Mouse (Mus musculus) MN1 (cell line): ENCODE measurements around the gene Me1.
"Not testable (repeated sequence)": the region's sequence is repeated elsewhere in the genome, so short reads cannot be mapped to it uniquely, and the experiment has no call there.

Source experiments
- DNase-seq: peaks from one replicate; pipeline ENCODE4 v3.0.0-alpha.2; 2016; ENCODE audit warnings: low spot score

Gene Me1

DNA sequence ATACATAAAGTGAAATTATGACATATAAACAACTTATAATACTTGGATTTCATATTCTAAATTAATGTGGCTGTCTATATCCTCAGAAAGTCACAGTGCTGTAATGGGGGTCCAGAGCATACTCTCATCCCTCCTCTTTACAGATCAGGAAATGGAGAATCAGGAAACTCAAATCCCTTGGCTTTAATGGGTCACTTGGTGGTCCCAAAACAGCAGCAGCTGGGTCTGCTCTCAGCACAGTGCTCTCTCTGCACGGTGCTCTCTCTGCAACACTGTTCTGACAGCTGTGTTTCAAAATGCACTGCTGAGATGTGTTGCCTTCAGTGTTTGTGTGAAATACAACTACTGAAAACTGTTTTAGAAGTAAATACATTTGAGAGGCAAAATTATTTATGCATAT is 43.6 kb downstream of the Me1 start:
- DNase-seq = no peak

DNA sequence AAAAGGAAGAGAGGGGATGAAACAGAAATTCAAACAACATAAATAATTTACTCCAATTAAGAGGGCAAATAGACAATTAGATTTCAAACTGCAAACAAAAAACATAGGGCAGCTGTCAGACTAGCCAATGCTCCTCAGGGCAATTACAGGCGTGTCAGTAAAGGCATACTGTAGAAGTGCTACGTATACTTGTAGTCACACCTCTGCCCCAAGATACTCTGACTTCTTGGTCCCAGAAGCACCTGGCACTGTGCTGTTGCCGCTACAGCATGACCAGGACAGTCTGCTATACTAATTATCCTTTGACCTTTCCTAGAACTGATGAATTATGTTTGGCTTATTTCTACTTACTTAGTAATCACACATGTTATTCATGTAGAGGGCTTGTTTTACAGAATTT is 44.5 kb downstream of the Me1 start:
- no peak for DNase-seq

GRCm38 (mm10) chr9:86650822-86651221 is 44.9 kb downstream of the Me1 start:
- no peak for DNase-seq

DNA sequence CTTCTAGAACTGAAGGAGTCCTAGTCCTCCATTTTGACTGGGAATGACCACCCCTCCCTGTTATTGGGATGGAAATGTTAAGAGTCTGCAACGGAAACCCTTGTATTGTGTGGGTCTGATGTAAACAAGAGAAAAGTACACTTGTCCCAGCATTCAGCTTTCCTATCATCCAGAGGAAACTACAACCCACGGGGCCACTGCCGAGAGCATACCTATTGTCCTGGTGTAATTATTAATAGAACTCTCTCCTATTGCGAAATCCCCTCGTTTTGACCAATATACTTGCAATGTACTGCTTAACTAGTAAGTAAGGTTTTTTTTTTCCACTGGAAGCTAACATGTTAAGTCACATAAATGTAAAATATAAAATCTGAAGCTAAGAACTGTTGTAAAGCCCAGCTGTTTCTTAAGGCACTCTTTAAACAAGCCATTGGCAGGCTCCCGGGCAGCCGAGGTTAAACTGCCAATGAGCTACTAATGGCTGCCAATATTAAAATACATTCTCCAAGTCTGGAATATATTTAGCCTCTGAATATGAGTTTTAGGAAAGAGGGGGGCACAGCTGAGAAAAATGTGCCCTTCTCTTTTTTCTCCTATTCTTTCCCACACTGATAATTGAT is 47.7 kb downstream of the Me1 start:
- DNase-seq = no peak

GRCm38 (mm10) chr9:86646807-86647206 is 48.9 kb downstream of the Me1 start:
- DNase-seq = no peak

GRCm38 (mm10) chr9:86643497-86643896 is 52.3 kb downstream of the Me1 start:
- no peak for DNase-seq

DNA sequence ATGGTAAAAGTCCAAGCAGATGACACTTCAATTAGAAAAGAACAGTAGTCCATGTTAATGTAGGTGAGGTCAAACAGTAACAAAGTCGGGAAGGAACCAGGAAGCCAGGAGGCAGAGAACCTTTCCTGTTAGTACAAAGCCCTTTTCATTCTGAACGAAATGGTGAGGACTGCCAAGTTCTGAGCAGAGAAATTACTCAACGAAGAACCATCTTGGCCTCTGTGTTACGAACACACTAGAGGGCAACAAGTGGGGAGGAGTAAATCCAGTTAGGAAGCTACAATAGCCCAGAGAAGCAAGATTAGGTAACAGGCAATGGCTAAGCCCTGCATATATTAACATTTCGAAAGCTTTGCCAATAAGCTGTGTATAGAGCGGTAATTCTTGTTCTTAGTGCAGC is 57.0 kb downstream of the Me1 start:
- DNase-seq = no peak

GRCm38 (mm10) chr9:86631153-86631552 is 64.6 kb downstream of the Me1 start:
- no peak for DNase-seq

DNA sequence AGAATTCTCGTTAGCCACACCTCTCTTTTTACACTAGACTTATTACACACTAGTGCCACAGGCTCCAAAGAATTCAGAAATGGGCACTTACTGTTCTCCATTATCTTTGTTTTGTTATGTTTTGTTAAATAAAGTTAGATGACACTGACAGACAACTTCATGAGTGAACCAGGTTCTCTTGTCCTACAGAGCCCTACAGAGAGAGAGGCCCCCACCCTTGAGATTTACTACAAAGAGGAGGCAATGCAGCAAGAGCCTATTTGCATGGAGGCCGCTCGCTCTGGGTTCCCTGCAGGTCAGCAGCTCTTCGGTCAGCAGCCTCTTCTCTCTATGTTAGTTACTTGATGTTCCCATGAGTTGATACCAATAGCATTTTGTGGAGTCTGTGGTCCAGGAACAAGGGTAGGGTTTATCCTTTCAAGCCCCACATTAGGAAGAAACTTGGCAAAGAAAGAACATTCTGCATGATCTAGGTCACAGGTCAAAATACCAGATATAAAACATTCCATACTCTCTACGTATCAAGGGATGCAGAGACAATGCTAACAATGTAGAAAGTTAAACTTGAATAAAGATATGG is 65.3 kb downstream of the Me1 start:
- no peak for DNase-seq

GRCm38 (mm10) chr9:86629379-86629778 is 66.4 kb downstream of the Me1 start:
- DNase-seq = no peak

DNA sequence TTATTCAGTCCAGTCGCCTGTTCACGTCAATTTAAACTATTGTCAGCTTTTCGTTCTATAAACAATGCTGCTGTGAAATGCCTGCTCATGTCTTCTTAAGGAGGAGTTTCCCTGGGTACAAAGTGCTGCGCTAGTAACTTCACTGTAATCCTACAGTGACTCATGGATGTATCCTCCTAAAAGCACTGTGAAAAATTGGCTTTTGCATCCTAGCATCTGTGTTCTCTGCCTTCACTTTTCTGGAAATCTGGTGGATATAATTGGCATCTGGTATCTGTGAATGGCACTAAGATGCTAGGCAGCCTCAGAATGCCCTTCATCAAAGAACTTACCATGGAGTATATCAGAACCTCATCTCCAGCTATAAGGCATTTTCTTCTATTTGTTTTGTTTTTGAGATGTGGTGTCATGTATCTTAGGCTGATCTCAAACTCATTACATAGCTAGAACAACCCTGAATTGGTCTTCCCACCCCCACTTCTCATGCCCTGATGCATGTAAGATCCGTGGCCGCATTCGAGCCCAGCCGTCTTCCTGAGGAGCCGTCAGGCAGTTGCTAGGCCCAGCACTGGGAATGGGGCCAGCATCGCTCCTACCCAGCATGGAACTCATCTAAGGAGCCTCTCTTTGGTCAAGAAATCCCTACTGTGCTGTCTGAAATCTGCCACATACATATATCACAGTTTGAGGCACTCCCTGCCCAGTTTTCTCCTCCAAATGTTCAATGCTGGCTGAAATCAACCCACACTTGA is 67.8 kb downstream of the Me1 start:
- peak; percentile 34 for DNase-seq

DNA sequence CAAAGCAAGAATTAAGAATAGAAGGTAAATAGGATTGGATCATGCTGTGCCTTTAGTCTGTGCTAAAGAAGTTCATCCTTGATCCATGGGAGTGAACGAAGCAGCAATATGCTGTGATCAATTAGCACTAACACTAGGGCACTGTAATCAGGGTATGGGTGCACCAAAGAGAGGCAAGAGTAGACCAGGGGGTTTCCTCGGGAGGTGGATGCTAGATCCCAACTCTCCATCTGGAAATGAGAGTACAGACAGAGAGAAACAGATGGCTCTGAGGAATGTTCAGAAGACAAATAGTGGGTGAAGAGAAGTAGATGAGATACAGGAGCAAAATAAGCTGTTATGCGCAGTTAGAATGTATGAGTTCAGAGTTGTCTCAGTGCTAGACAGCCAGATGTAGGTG is 68.8 kb downstream of the Me1 start:
- no peak for DNase-seq

DNA sequence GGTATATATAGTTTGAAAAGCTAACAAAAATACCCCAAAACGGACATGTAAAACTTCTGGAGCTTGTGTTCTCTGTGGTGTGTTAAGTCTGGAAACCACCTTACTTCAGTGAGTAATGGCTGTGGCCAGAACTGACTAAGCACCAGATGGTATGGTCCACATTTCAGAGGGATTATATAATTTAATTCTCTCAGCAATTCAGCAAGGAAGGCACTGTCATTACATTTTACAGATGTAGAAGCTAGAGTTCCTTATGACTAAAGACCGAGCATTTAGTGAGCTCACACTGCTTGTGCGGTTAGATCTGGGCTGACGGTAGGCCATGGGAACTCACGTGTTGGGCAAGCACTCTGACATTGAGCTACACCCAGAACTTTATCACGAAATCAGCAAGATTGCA is 71.0 kb downstream of the Me1 start:
- no peak for DNase-seq

GRCm38 (mm10) chr9:86624039-86624438 is 71.7 kb downstream of the Me1 start:
- DNase-seq = no peak

DNA sequence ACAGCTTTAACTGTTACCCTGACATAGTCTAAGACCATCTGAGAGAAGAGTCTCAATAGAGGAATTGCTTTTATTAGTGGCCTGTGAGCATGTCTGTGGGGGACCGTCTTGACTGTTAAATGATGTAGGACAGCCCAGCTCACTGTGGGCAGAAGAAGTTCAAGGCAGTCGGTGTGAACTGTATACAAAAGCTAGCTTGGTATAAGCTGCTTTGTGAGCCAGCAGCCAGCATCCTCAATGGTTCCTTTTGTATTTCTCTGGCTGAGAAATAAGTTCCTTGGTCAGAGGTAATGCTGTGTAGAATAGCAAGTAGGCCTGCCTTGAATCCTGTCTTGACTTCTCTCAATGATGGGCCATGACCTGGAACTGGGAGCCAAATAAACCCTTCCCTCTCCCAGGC is 73.7 kb downstream of the Me1 start:
- DNase-seq = no peak

GRCm38 (mm10) chr9:86619341-86620139 is 76.2 kb downstream of the Me1 start:
- DNase-seq = no peak

DNA sequence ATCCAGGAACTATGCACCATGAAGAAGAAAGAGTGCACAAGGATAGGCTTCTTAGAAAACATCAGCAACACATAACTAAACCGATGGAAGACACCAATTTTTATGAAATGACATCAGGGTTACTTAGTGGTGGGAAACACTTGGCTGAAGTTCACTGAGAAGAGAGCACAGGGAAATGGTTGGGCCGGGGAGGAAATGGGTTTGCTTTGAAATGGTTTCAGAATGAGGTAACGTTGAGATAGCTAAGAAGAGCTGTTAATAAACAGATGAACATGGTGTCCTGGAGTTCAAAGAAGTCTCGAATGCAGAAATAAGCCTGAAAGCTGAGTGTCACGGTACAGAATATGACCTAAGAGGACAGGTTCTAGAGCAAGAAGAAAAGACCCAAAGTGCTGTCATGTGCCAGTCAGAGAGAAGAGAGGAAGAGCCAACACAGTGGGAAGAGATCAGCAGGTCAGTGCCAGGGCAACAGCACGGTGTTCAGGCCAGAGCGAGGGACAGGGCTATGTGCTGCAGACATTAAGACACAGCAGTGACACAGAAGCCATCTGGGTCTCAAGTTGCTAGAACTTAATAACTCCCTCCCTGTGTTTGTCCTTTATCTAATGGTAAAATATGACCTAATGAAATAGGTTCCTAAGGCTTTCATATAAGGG is 77.8 kb downstream of the Me1 start:
- DNase-seq = no peak

DNA sequence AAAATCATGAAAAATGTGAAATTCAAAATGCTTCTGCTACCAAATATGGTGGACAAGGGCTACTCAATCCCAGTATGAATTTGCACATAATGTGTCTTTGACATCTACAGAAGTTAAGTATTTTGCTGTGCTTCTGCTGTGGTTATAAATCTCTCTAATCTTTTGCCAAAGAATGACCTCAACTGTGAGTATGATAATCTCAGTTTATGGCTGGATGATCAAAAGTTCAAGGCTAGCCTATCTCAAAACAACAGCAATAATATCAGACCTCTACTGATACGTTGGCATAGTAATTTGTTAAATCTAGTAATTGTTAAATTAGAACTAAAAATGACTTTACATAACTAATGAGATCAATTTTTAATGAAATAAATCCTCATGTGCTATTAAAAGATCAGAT is 80.0 kb downstream of the Me1 start:
- DNase-seq = no peak

DNA sequence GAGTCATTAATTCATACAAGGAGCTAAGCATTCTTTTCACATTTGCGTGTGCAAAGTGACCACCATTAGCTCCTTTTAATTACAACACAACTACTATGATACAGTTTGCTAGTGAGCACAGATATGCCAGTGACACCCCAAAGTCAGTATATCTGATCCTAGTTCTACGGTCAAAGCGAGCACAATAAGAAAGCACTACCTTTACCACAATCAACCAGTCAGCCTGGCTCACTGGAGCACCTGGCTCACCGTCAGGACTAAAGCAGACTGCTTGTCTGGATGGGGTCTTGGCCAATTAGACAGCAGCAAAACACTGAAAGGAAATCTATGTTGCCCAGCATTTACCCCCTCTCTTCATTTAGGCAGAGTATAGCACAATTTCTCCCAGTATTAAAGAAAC is 83.7 kb downstream of the Me1 start:
- DNase-seq = no peak

DNA sequence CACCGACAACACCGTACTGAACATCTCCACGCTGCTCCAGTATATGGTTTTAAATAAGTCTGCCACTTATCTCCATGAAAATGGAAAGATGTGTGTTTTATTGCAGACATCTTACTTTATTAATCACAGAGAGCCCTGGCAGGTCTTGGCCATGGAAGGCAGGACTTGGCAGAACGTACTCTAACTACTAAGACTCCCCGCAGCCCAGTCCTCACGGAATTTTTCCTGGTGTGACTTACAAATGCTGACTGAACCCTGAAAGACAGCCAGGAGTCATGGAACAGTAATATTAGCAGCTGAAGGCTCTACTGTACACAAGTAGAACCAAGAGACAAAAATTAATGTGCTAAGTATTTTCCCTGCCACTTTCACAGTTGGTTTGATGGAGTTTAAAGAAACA is 90.0 kb downstream of the Me1 start:
- DNase-seq = no peak

- no peak for DNase-seq
Measured at GRCm38 (mm10) chr9:86599723-86600303, 95.9 kb downstream of the Me1 start.

DNA sequence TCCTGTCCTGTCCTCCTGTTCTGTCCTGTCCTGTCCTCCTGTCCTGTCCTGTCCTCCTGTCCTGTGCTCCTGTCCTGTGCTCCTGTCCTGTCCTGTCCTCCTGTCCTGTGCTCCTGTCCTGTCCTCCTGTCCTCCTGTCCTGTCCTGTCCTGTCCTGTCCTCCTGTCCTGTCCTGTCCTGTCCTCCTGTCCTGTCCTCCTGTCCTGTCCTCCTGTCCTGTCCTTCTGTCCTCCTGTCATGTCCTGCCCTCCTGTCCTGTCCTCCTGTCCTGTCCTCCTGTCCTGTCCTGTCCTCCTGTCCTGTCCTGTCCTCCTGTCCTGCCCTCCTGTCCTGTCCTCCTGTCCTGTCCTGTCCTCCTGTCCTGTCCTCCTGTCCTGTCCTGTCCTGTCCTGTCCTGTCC is 98.8 kb downstream of the Me1 start:
- DNase-seq = not testable (repeated sequence)
